Mouse (Mus musculus) liver, embryonic 14.5 days (tissue): ENCODE data around the gene Traf5.

Source experiments
- CTCF ChIP-seq: IDR thresholded peaks from 2 replicates; pipeline ENCODE4 v1.5.1; 2016; ENCODE audit warnings: antibody characterized with exemption, low read depth, control low read depth
- EP300 ChIP-seq: IDR thresholded peaks from 2 replicates; pipeline ENCODE4 v1.6.1; 2016; ENCODE audit warnings: antibody characterized with exemption, low read depth

DNA sequence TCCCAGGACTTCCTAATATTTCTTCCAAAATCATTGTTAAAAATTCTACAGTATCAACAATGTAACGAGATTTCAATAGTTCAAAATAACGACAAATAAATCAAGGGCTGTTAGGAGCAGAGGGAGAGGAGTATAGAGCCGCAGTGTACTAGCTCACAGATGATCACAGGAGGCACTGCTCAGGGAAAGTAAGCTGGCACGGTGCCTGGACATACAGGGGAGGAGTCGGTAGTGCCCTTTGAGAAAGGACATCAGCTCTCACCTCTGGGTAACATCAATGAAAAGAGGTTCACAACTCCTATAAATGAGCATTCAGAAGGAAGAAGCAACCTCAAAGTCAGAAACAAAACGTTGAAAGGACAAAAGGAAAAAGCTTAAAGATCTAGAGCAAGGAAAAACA, 16.8 kb upstream of the Traf5 start:
- TF ChIP-seq EP300: no peak
- TF ChIP-seq CTCF: no peak
